13 mouse cellular contexts compared by ENCODE assay signal in the genomic region with DNA sequence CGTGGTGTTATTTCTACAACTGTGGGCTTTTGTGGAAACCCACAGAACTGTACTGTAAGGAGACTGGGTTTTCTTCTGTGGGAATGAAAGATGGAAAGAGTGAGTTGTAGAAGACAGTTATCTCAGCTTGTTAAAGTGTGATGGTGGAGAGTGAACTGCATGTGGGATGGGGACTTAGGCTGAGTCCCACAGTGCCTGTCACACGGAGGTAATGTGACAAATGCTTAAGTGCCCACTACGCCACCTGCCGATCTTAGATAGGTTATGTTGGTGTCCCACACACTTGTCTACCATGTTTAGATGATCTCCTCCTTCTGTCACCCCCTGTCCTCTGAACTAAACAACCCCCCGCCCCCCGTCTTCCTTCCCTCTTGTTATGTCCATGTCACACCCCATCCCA.
"Had no signal": no experiment of that assay in that cellular context is flagged by ENCODE, and none has a peak within 500 bp of the region (broad histone marks: within the 10 kb centered on the region; RNA-seq: fewer than 3 reads in every experiment).

No protein-coding gene starts in this region.

- H3K36me3 ChIP-seq: liver, embryonic 13.5 days; midbrain, embryonic 13.5 days; neural tube, embryonic 15.5 days had no signal

- H3K27me3 ChIP-seq: limb, embryonic 13.5 days; liver, embryonic 13.5 days; midbrain, embryonic 13.5 days; neural tube, embryonic 15.5 days had no signal

- H3K4me3 ChIP-seq: layer of hippocampus, adult 2 months; limb, embryonic 13.5 days; liver, embryonic 13.5 days; midbrain, embryonic 13.5 days; neural tube, embryonic 15.5 days had no signal

- H3K27ac ChIP-seq: limb, embryonic 13.5 days; neural tube, embryonic 15.5 days had no signal

- DNase-seq: kidney, postnatal 10 days; kidney, postnatal 4 days; left cerebral cortex, postnatal 4 days; liver, embryonic 13.5 days; lung, adult 2 months; lung, postnatal 36 days; right cerebral cortex, postnatal 25 days; thymus, postnatal 4 days had no signal

- H3K9ac ChIP-seq: limb, embryonic 13.5 days; liver, embryonic 13.5 days; midbrain, embryonic 13.5 days; neural tube, embryonic 15.5 days had no signal

- H3K4me2 ChIP-seq: limb, embryonic 13.5 days; liver, embryonic 13.5 days; midbrain, embryonic 13.5 days; neural tube, embryonic 15.5 days had no signal

- ATAC-seq: lung, postnatal 0 days; midbrain, embryonic 13.5 days had no signal

- H3K9me3 ChIP-seq: limb, embryonic 13.5 days; liver, embryonic 13.5 days; midbrain, embryonic 13.5 days; neural tube, embryonic 15.5 days had no signal
